Mouse (Mus musculus) gastrocnemius, adult 2 months (tissue): ENCODE results near the gene Nek4. TPM values are rescaled to one million over a fixed set of nuclear protein-coding genes. Genes with fewer than 3 reads are reported as not detected.

ENCODE experiments used
- DNase-seq: peaks from one replicate; pipeline ENCODE4 v3.0.0; 2022
- H3K27ac ChIP-seq: fragments of 200-600 bp; 2 replicates; pipeline ENCODE4 v1.8.1; 2022; ENCODE audit warnings: mild to moderate bottlenecking
- H3K4me3 ChIP-seq: fragments of 200-600 bp; 2 replicates; pipeline ENCODE4 v1.8.1; 2022; ENCODE audit warnings: mild to moderate bottlenecking, moderate library complexity
- CTCF ChIP-seq: fragments of 200-600 bp; IDR thresholded peaks from 2 replicates; pipeline ENCODE4 v1.8.1; 2022; ENCODE audit warnings: antibody characterized with exemption, mild to moderate bottlenecking, moderate library complexity
- intact Hi-C: fragments of 180-260 bp; cut with DNase I; formaldehyde crosslinking; loops from one replicate; pipeline ENCODE4 v1.15.1; 2025
- total RNA-seq, 2 experiments: library from RNA; stranded (reverse); gene quantifications; 2 replicates each; pipeline ENCODE4 v1.2.3; 2021

Nek4 gene
- total RNA-seq, 2 experiments from 2014 or later, result 4.4 to 5.1 TPM

DNA sequence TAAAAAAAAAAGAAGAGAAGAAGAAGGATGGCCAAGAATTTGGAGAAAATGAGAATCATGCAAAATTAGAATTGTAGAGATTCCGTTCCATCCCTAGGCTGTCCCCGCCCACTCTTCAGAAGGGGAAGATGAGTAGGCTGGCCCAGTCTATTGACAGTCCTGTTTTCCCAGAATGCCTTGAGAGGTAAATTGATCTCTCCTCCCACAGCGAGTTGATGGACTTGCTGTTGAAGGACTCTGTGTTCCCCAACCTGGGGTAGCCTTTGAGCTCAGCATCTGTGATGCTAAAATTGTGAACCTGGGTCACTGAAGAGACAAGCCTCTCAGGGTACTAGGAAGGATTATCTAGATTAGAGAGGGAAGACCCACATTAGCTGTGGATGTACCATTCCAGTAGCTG lies 25.7 kb upstream of the Nek4 start:
- no peak for TF ChIP-seq CTCF
- no peak for DNase-seq
- intact Hi-C loops, result no loop called here

DNA sequence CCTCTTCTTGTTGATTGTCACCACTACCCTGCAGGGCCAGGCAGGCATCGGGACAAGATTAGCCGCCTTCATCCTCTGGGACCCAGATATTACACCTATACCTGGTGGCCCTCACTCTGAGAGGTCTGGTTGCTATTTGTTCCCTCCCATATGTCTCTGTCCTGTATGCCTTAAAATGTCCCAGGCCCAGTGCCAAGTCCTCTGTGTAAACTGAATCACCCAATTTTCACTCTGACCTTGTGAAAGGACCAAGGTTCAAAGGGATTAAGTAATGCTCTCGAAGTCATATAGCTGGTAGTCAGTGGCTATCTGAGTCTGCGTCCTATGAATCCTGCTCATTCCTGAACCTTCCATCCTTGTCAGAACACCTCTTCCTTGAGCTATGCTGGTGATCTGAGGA lies 20.8 kb upstream of the Nek4 start:
- Histone ChIP-seq H3K27ac (no peak overlapping the region), H3K4me3 (no peak overlapping the region)
- no peak for DNase-seq
- intact Hi-C loops, result no loop called here
- no peak for TF ChIP-seq CTCF

More for the DNA sequence above, 25.7 kb upstream of the Nek4 start:
- Histone ChIP-seq H3K4me3 (no peak overlapping the region), H3K27ac (no peak overlapping the region)

DNA sequence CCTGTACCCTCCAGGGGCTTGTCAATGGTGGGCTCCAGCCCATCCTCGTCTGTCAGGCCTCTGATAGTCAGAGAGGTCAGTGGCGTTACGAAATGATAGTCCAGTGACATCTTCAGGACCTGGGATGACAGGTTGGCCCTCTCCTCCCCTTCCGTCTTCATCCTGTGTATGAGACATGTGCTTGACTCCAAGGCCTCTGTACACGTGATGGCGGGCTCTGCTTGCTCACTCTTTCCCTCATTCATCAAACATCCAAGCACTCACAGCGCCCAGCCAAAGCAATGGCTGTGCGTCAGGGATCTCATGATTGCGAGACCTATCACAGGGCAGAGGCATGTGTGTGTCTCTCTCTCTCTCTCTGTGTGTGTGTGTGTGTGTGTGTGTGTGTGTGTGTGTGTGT lies 17.8 kb upstream of the Nek4 start:
- TF ChIP-seq CTCF, result no peak
- no peak for DNase-seq
- no peak overlapping the region for H3K27ac ChIP-seq
- intact Hi-C loops, result no loop called here
- no peak overlapping the region for H3K4me3 ChIP-seq

- TF ChIP-seq CTCF, result no peak
- H3K27ac ChIP-seq, result no peak overlapping the region
- intact Hi-C loops, result no loop called here
- DNase-seq, result no peak
- H3K4me3 ChIP-seq, result no peak overlapping the region
Observed at GRCm38 (mm10) chr14:30942254-30942653, 8.9 kb upstream of the Nek4 start.

GRCm38 (mm10) chr14:30943038-30943437 lies 8.1 kb upstream of the Nek4 start, which contains the start of gene Itih1:
Gene Itih1, minus strand, starts transcription at chr14:30943289.
- Histone ChIP-seq H3K27ac (peak within 1 kb of the TSS; percentile 64), H3K4me3 (no peak within 1 kb of the TSS)
- intact Hi-C loops, result no loop called here
- TF ChIP-seq CTCF, result no peak
- DNase-seq, result no peak

- intact Hi-C loops, result loop anchor here (2.0 kb wide), 1 partner anchor 77 kb away; no protein-coding TSS in a partner anchor
- Histone ChIP-seq H3K4me3 (no peak overlapping the region), H3K27ac (peak overlapping the region; percentile 64)
- peak; percentile 67 for DNase-seq
- TF ChIP-seq CTCF, result peak; percentile 83
Observed at GRCm38 (mm10) chr14:30943860-30944674, 7.1 kb upstream of the Nek4 start.

DNA sequence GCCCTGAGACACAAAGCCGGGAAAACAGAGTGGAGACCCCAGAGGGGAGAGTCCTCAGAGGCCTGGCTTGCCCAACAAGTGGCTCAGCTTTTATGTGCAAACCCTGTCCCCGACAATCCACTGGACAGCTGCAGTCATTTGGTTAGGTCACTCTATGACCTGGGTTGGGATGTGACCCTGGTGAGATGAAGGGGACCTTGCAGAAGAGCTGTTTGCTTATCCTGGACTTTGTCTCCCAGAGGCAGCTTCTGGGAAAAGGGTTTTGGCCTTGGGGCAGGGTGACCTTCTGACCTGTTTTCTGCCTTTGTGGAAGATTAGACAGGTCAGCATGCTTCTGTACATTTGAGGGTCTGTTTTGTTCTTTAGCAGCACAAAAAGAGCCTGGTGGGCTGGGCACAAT lies 6.4 kb upstream of the Nek4 start:
- TF ChIP-seq CTCF, result no peak
- no peak for DNase-seq
- Histone ChIP-seq H3K4me3 (no peak overlapping the region), H3K27ac (no peak overlapping the region)
- intact Hi-C loops, result loop anchor here (2.0 kb wide), 1 partner anchor 78 kb away; no protein-coding TSS in a partner anchor

DNA sequence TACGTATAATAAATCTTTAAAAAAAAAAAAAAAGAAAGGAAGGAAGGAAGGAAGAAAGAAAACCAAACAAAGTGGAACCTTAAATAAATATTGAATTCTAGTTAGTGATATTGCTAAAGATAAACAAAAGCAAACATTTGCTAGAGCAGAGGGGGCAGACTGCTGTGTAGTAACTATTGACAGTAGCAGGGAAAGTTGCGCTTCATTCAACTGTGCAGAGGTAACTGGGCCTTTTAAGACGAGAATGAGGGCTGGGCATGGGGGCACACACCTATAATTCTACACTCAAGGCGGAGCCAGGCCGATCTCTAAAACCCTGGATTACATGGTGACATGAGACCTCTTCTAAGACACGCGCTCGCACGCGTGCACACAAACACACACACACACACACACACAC lies 1.2 kb upstream of the Nek4 start:
- no peak for TF ChIP-seq CTCF
- Histone ChIP-seq H3K4me3 (no peak overlapping the region), H3K27ac (no peak overlapping the region)
- intact Hi-C loops, result no loop called here
- no peak for DNase-seq

- no peak for TF ChIP-seq CTCF
- Histone ChIP-seq H3K4me3 (no peak overlapping the region), H3K27ac (no peak overlapping the region)
- no peak for DNase-seq
- intact Hi-C loops, result no loop called here
Observed at GRCm38 (mm10) chr14:30958517-30958916, 7.3 kb downstream of the Nek4 start.

DNA sequence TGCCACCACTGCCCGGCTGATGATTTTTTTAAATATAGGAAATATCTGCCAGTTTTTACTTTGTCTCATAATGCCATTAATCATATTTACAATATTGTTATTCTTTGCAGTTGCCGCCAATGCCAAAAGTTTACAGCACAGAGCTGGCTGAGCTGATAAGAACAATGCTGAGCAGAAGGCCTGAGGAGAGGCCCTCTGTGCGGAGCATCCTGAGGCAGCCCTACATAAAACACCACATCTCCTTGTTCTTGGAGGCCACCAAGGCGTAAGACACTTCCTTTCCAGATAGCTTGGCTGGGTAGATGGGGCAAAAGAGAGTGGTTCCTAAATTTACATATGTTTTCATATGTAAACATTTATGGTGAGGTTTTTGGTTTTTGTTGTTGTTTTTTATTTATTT lies 7.9 kb downstream of the Nek4 start:
- no peak overlapping the region for H3K4me3 ChIP-seq
- TF ChIP-seq CTCF, result no peak
- intact Hi-C loops, result no loop called here
- no peak overlapping the region for H3K27ac ChIP-seq
- DNase-seq, result no peak

DNA sequence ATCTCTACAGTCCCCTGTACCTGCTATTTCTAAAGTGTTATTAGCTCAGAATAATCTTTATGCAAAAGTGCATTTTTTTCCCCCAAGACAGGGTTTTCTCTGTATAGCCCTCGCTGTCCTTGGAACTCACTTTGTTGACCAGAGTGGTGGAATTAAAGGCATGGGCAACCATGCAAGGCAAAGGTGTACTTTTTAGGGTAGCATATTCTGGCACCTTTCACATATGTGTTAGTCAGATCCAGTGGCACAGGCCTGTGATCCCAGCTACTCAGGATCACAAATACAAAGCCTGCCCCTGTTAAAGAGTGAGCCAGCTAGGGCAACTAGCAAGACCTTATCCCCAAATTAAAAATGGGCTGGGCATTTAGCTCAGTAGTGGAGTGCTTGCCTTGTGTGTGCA lies 9.2 kb downstream of the Nek4 start:
- DNase-seq, result no peak
- TF ChIP-seq CTCF, result no peak
- Histone ChIP-seq H3K4me3 (no peak overlapping the region), H3K27ac (no peak overlapping the region)
- intact Hi-C loops, result no loop called here

DNA sequence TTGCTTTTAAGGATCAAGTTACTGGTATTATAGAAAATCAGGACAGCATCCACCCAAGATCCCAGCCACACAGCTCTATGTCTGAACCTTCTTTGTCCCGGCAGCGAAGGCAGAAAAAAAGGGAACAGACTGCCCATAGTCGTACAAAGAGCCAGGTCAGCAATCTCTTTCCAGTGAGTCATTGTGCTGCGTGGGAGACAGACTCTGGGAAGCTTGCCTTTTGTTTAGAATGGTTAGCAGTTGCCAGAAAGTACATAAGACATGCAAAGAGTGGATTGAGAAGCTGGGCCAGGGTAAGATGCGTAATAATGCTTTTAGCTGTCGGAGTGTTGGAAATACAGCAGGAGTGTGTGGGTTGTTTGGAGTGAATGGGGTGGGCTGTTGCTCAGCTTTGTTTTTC lies 23.0 kb downstream of the Nek4 start:
- no peak overlapping the region for H3K4me3 ChIP-seq
- H3K27ac ChIP-seq, result no peak overlapping the region
- intact Hi-C loops, result no loop called here
- peak; percentile 18 for DNase-seq
- no peak for TF ChIP-seq CTCF

GRCm38 (mm10) chr14:30976222-30976621 lies 25.0 kb downstream of the Nek4 start:
- no peak overlapping the region for H3K4me3 ChIP-seq
- H3K27ac ChIP-seq, result no peak overlapping the region
- intact Hi-C loops, result no loop called here
- DNase-seq, result no peak
- no peak for TF ChIP-seq CTCF

DNA sequence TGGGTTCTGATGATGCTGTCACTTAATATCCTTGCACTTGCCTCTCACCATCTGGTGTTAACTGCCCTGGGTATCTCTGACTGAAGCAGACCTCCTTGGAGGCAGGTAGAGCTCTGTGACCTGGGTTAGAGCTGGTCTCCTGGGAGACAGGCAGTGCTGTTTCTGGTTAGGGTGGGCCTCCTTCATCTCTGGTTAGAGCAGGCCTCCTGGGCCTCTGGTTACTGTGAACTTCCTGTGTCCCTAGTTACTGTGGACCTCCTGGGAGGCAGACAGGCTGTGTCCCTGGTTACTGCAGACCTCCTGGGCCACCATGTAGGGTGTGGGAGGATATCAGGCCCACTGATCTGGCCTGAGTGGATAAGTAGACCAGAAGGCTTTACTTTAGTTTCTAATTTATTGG lies 45.2 kb downstream of the Nek4 start:
- intact Hi-C loops, result no loop called here
- Histone ChIP-seq H3K27ac (no peak overlapping the region), H3K4me3 (no peak overlapping the region)
- TF ChIP-seq CTCF, result no peak
- DNase-seq, result no peak
